Mouse (Mus musculus): ENCODE data around the gene Arfgap3. TPM values are rescaled to one million over a fixed set of nuclear protein-coding genes. Genes with fewer than 3 reads are reported as not detected.
A peak's percentile ranks its signal among the peaks of the same experiment; 100 is the strongest.
"Not testable (repeated sequence)": the region's sequence is repeated elsewhere in the genome, so short reads cannot be mapped to it uniquely, and the experiment has no call there.

Gene Arfgap3
- polyA plus RNA-seq, 1 experiment from 2014 or later, result 54.6 TPM

- DNase-seq (ENCODE audit: low spot score), result no peak
- Histone ChIP-seq H3K27me3 (replicated peaks; ENCODE audit: control insufficient read depth, insufficient read depth, low read length) (no peaks in the 10 kb centered on the region), H3K27ac (ENCODE audit: low read depth) (peak overlapping the region; percentile 13; the same call in 1 of the 2 replicates), H3K4me3 (ENCODE audit: low read depth, low read length) (no peak overlapping the region), H3K36me3 (ENCODE audit: control insufficient read depth, insufficient read depth, low read length) (peaks cover 66% of the 10 kb centered on the region), H3K9ac (ENCODE audit: low read length) (no peak overlapping the region), H3K9me3 (ENCODE audit: control insufficient read depth, low read length) (no peaks in the 10 kb centered on the region), H3K4me1 (replicated peaks; ENCODE audit: control insufficient read depth, insufficient read depth, low read length) (0 out of 2 replicates have a peak, but pooled peaks cover 5% of the 10 kb centered on the region), H3K4me2 (ENCODE audit: low read length) (no peak overlapping the region)
- 77% methylated on average over 8 of the region's 8 CpGs for WGBS
- ATAC-seq (replicated peaks; ENCODE audit: low FRiP score, low TSS enrichment, low read depth), result 0 out of 2 replicates have a peak, but pooled peaks have one; percentile 47
These were observed 11.9 kb downstream of the Arfgap3 start for GRCm38 (mm10) chr15:83337903-83338870.

- Histone ChIP-seq H3K36me3 (ENCODE audit: control insufficient read depth, insufficient read depth, low read length) (peaks cover 79% of the 10 kb centered on the region), H3K4me3 (ENCODE audit: low read depth, low read length) (no peak overlapping the region), H3K27ac (ENCODE audit: low read depth) (no peak overlapping the region), H3K9ac (ENCODE audit: low read length) (no peak overlapping the region), H3K4me1 (replicated peaks; ENCODE audit: control insufficient read depth, insufficient read depth, low read length) (no peaks in the 10 kb centered on the region), H3K4me2 (ENCODE audit: low read length) (no peak overlapping the region), H3K27me3 (replicated peaks; ENCODE audit: control insufficient read depth, insufficient read depth, low read length) (no peaks in the 10 kb centered on the region), H3K9me3 (ENCODE audit: control insufficient read depth, low read length) (no peaks in the 10 kb centered on the region)
- DNase-seq (ENCODE audit: low spot score) (no peak), ATAC-seq (replicated peaks; ENCODE audit: low FRiP score, low TSS enrichment, low read depth) (no peak)
- WGBS, result 77% methylated on average over 3 of the region's 3 CpGs
These were observed 17.7 kb downstream of the Arfgap3 start for GRCm38 (mm10) chr15:83332373-83332772.

DNA sequence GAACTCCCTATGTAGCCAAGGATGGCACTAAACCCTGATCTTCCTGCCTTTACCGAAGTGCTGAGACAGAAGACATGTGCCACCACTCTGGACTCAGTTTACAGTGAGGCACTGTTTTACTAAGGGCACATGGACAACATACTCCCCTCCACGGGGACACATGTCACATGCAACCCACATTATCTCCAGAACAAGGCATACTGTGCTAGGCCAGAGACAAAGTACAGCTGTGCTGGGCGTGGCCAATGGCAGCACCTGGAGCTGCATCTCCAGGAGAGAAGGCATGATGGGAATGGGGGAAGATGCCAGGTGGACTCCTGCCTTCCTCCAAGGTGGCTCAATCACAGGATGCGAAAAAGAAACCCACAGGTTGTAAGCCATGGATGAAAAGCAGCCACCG is 21.1 kb downstream of the Arfgap3 start:
- no peaks in the 10 kb centered on the region for H3K9me3 ChIP-seq (ENCODE audit: control insufficient read depth, low read length)
- H3K4me3 ChIP-seq (ENCODE audit: low read depth, low read length), result no peak overlapping the region
- no peak for ATAC-seq (replicated peaks; ENCODE audit: low FRiP score, low TSS enrichment, low read depth)
- H3K4me2 ChIP-seq (ENCODE audit: low read length), result no peak overlapping the region
- H3K4me1 ChIP-seq (replicated peaks; ENCODE audit: control insufficient read depth, insufficient read depth, low read length), result no peaks in the 10 kb centered on the region
- H3K27ac ChIP-seq (ENCODE audit: low read depth), result no peak overlapping the region
- peaks cover 61% of the 10 kb centered on the region for H3K36me3 ChIP-seq (ENCODE audit: control insufficient read depth, insufficient read depth, low read length)
- no peak overlapping the region for H3K9ac ChIP-seq (ENCODE audit: low read length)
- H3K27me3 ChIP-seq (replicated peaks; ENCODE audit: control insufficient read depth, insufficient read depth, low read length), result no peaks in the 10 kb centered on the region
- no peak for DNase-seq (ENCODE audit: low spot score)
- 88% methylated on average over 5 of the region's 5 CpGs for WGBS

DNA sequence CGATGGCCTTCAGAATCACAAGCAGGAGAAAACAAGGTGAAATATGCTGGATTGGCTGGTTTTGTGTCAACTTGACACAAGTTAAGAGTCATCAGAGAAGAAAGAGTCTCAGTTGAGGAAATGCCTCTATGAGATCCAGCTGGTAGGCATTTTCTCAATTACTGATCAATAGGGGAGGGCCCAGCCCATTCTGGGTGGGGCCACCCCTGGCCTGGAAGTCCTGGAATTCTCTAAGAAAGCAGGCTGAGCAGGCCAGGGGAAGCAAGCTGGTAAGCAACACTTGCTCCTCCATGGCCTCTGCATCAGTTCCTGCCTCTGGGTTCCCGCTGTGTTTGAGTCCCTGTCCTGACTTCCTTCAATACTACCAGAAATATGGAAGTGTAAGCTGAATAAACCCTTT is 27.0 kb downstream of the Arfgap3 start:
- Histone ChIP-seq H3K9me3 (ENCODE audit: control insufficient read depth, low read length) (no peaks in the 10 kb centered on the region), H3K4me2 (ENCODE audit: low read length) (no peak overlapping the region), H3K36me3 (ENCODE audit: control insufficient read depth, insufficient read depth, low read length) (peaks cover 54% of the 10 kb centered on the region), H3K4me1 (replicated peaks; ENCODE audit: control insufficient read depth, insufficient read depth, low read length) (no peaks in the 10 kb centered on the region), H3K9ac (ENCODE audit: low read length) (no peak overlapping the region), H3K27me3 (replicated peaks; ENCODE audit: control insufficient read depth, insufficient read depth, low read length) (no peaks in the 10 kb centered on the region), H3K4me3 (ENCODE audit: low read depth, low read length) (no peak overlapping the region), H3K27ac (ENCODE audit: low read depth) (no peak overlapping the region)
- 92% methylated on average over 2 of the region's 2 CpGs for WGBS
- DNase-seq (ENCODE audit: low spot score) (no peak), ATAC-seq (replicated peaks; ENCODE audit: low FRiP score, low TSS enrichment, low read depth) (no peak)

GRCm38 (mm10) chr15:83314914-83315313 is 35.1 kb downstream of the Arfgap3 start:
- no peak for DNase-seq (ENCODE audit: low spot score)
- Histone ChIP-seq H3K4me2 (ENCODE audit: low read length) (no peak overlapping the region), H3K4me3 (ENCODE audit: low read depth, low read length) (no peak overlapping the region), H3K27me3 (replicated peaks; ENCODE audit: control insufficient read depth, insufficient read depth, low read length) (no peaks in the 10 kb centered on the region), H3K9ac (ENCODE audit: low read length) (no peak overlapping the region), H3K4me1 (replicated peaks; ENCODE audit: control insufficient read depth, insufficient read depth, low read length) (no peaks in the 10 kb centered on the region), H3K27ac (ENCODE audit: low read depth) (no peak overlapping the region), H3K9me3 (ENCODE audit: control insufficient read depth, low read length) (no peaks in the 10 kb centered on the region), H3K36me3 (ENCODE audit: control insufficient read depth, insufficient read depth, low read length) (peaks cover 67% of the 10 kb centered on the region)
- 70% methylated on average over 1 of the region's 1 CpGs for WGBS
- ATAC-seq (replicated peaks; ENCODE audit: low FRiP score, low TSS enrichment, low read depth), result no peak

DNA sequence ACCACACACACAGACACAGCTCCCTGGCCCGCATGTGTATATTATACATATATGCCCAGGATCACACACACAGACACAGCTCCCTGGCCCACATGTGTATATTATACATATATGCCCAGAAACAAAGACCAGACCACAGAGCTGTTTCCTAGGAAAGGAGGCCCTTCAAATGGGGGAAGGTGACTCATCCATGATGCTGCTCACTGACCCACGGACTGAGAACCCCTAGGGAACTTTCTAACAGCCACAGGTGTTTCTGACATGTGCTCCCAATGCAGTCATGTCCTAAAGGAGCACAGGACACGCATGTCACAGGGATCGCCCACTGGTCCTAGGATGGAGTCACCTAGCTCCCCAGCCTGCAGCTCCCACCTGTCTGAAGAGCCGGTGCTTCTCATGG is 40.2 kb downstream of the Arfgap3 start:
- H3K36me3 ChIP-seq (ENCODE audit: control insufficient read depth, insufficient read depth, low read length), result peaks cover 74% of the 10 kb centered on the region

GRCm38 (mm10) chr15:83308708-83309107 is 41.3 kb downstream of the Arfgap3 start:
- H3K4me2 ChIP-seq (ENCODE audit: low read length); H3K9me3 ChIP-seq (ENCODE audit: control insufficient read depth, low read length); DNase-seq (ENCODE audit: low spot score); H3K4me1 ChIP-seq (replicated peaks; ENCODE audit: control insufficient read depth, insufficient read depth, low read length); H3K9ac ChIP-seq (ENCODE audit: low read length); H3K27me3 ChIP-seq (replicated peaks; ENCODE audit: control insufficient read depth, insufficient read depth, low read length); ATAC-seq (replicated peaks; ENCODE audit: low FRiP score, low TSS enrichment, low read depth); H3K4me3 ChIP-seq (ENCODE audit: low read depth, low read length); H3K27ac ChIP-seq (ENCODE audit: low read depth): not testable (repeated sequence)
- H3K36me3 ChIP-seq (ENCODE audit: control insufficient read depth, insufficient read depth, low read length), result peaks cover 67% of the 10 kb centered on the region
- WGBS, result 90% methylated on average over 1 of the region's 1 CpGs

More for the DNA sequence above, 40.2 kb downstream of the Arfgap3 start:
- H3K27me3 ChIP-seq (replicated peaks; ENCODE audit: control insufficient read depth, insufficient read depth, low read length), result no peaks in the 10 kb centered on the region
- WGBS, result 91% methylated on average over 5 of the region's 5 CpGs
- H3K27ac ChIP-seq (ENCODE audit: low read depth), result no peak overlapping the region
- H3K4me1 ChIP-seq (replicated peaks; ENCODE audit: control insufficient read depth, insufficient read depth, low read length), result no peaks in the 10 kb centered on the region
- no peak overlapping the region for H3K4me2 ChIP-seq (ENCODE audit: low read length)
- H3K9me3 ChIP-seq (ENCODE audit: control insufficient read depth, low read length), result no peaks in the 10 kb centered on the region
- DNase-seq (ENCODE audit: low spot score), result no peak
- no peak overlapping the region for H3K4me3 ChIP-seq (ENCODE audit: low read depth, low read length)
- ATAC-seq (replicated peaks; ENCODE audit: low FRiP score, low TSS enrichment, low read depth), result no peak
- no peak overlapping the region for H3K9ac ChIP-seq (ENCODE audit: low read length)

DNA sequence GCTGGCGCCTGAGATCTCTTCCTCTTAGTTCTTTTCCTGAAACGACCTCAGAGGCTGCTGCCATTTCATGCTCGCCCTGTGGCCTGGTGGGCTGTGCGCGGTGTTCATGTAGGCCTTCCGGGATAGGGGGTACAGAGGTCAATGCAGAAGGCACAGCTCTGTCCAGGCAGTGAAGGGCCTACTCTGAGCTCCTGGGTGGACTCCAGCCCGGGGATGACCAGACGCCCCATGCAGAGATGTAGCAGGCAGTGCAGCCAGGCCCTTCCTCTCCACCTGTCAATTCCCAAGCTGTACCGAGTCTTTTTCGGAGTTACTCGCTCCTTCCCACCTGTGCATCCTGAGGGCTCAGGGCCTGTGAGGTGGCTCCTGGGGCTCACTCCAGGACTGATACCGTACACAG is 43.9 kb downstream of the Arfgap3 start:
- H3K9ac ChIP-seq (ENCODE audit: low read length), result no peak overlapping the region
- no peak overlapping the region for H3K4me3 ChIP-seq (ENCODE audit: low read depth, low read length)
- WGBS, result 91% methylated on average over 12 of the region's 12 CpGs
- no peaks in the 10 kb centered on the region for H3K9me3 ChIP-seq (ENCODE audit: control insufficient read depth, low read length)
- no peak for ATAC-seq (replicated peaks; ENCODE audit: low FRiP score, low TSS enrichment, low read depth)
- DNase-seq (ENCODE audit: low spot score), result no peak
- H3K27me3 ChIP-seq (replicated peaks; ENCODE audit: control insufficient read depth, insufficient read depth, low read length), result no peaks in the 10 kb centered on the region
- H3K4me1 ChIP-seq (replicated peaks; ENCODE audit: control insufficient read depth, insufficient read depth, low read length), result 0 out of 2 replicates have a peak, but pooled peaks cover 7% of the 10 kb centered on the region
- H3K36me3 ChIP-seq (ENCODE audit: control insufficient read depth, insufficient read depth, low read length), result peaks cover 53% of the 10 kb centered on the region
- H3K27ac ChIP-seq (ENCODE audit: low read depth), result no peak overlapping the region
- H3K4me2 ChIP-seq (ENCODE audit: low read length), result no peak overlapping the region

Measured in intestine, embryonic 14.5 days (tissue).